Mouse (Mus musculus) small intestine, adult 2 months (tissue): Measurements from ENCODE around the gene Mrpl10.

Source experiments
- CTCF ChIP-seq: fragments of 200-500 bp; IDR thresholded peaks from 2 replicates; pipeline ENCODE4 v1.5.1; 2012; ENCODE audit warnings: low read depth, mild to moderate bottlenecking, control low read depth, inconsistent platforms, low read length, moderate library complexity, mixed read lengths; ENCODE audit not compliant: insufficient replicate concordance, insufficient read length; ENCODE audit errors: extremely low read depth
- POLR2A ChIP-seq: fragments of 200-500 bp; IDR thresholded peaks from 2 replicates; pipeline ENCODE4 v1.6.1; 2012; ENCODE audit warnings: low read depth, mild to moderate bottlenecking, control low read depth, inconsistent platforms, low read length, moderate library complexity

- TF ChIP-seq POLR2A (no peak), CTCF (no peak)
Measured at GRCm38 (mm10) chr11:97080291-97080690, 38.9 kb downstream of the Mrpl10 start.
